Mouse (Mus musculus) intestine, postnatal 0 days (tissue): ENCODE measurements around the gene Srebf2. TPM values are rescaled to one million over a fixed set of nuclear protein-coding genes. Genes with fewer than 3 reads are reported as not detected.

Source experiments
- ATAC-seq: fragments of 200-750 bp; cut with Nextera tagmentation; 2 replicates; pipeline ENCODE4 v1.8.0; 2017; ENCODE audit warnings: mild to moderate bottlenecking, moderate TSS enrichment, moderate library complexity
- H3K27ac ChIP-seq: fragments of 300-500 bp; sonication (generic); 2 replicates; pipeline ENCODE4 v1.5.1; 2014; ENCODE audit warnings: mild to moderate bottlenecking, low read depth, low read length, moderate library complexity
- H3K27me3 ChIP-seq: fragments of 300-500 bp; sonication (generic); replicated peaks from 2 replicates; pipeline ENCODE4 v1.6.1; 2014; ENCODE audit warnings: low read length, mixed read lengths; ENCODE audit not compliant: control insufficient read depth, insufficient read depth
- H3K36me3 ChIP-seq: fragments of 300-500 bp; sonication (generic); 2 replicates; pipeline ENCODE4 v1.6.1; 2014; ENCODE audit warnings: mild to moderate bottlenecking, moderate library complexity; ENCODE audit not compliant: control insufficient read depth, insufficient read depth
- H3K4me1 ChIP-seq: fragments of 300-500 bp; sonication (generic); replicated peaks from 2 replicates; pipeline ENCODE4 v1.6.1; 2014; ENCODE audit warnings: antibody characterized with exemption, low read length, mixed read lengths; ENCODE audit not compliant: control insufficient read depth, insufficient read depth
- H3K4me2 ChIP-seq: fragments of 300-500 bp; sonication (generic); replicated peaks from 2 replicates; pipeline ENCODE4 v1.6.1; 2014; ENCODE audit warnings: low read depth, mild to moderate bottlenecking, moderate library complexity
- H3K4me3 ChIP-seq: fragments of 300-500 bp; sonication (generic); 2 replicates; pipeline ENCODE4 v1.5.1; 2014; ENCODE audit warnings: low read depth, low read length
- H3K9ac ChIP-seq: fragments of 300-500 bp; sonication (generic); 2 replicates; pipeline ENCODE4 v1.6.1; 2014; ENCODE audit warnings: mild to moderate bottlenecking, low read depth, low read length
- H3K9me3 ChIP-seq: fragments of 300-500 bp; sonication (generic); 2 replicates; pipeline ENCODE4 v1.6.1; 2016; ENCODE audit warnings: mixed run types; ENCODE audit not compliant: control insufficient read depth
- CTCF ChIP-seq: sonication (generic); IDR thresholded peaks from 2 replicates; pipeline ENCODE4 v1.5.1; 2016; ENCODE audit warnings: low read depth, mild to moderate bottlenecking, control low read depth, antibody characterized with exemption, moderate library complexity
- WGBS: fragments of 180-500 bp; shearing (Covaris S2); extraction: QIAGEN DNeasy Blood & Tissue Kit; methylation state at CpG from one replicate; pipeline ENCODE4 v1.1.7; 2014; 5-methylcytosine and 5-hydroxymethylcytosine counted together
- polyA plus RNA-seq: library from polyadenylated mRNA; unstranded; fragments of >200 nt; fragmentation: Nextera tagmentation; extraction: Ambion mirVana; gene quantifications from 2 replicates; pipeline ENCODE4 v1.2.1, GENCODE M21; 2015

Srebf2 gene
- polyA plus RNA-seq, 1 experiment from 2014 or later = 68.7 TPM

DNA sequence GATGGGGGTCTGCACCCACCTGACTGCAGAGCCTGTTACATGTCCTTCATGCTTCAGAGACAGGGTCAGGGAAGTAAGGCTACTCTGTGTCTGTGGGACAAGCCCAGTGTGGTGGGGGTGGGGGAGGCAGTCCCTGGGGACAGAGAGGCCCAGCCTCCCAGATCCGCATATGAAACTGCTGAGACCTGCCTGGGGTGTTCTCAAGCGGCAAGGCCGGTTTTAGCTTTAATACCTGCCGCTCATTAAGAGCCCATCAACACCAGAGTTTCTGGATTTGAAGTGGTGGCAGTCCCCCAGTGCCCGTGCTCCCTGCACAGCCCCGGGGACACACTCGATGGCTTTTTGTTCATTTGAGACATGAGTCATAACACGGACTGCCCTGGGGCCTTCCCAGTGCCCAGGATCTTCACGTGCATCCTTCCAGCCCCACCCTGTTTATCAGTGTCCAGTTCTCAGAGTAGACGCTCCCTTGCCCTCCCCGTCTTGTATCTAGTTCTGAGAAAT, 82.6 kb downstream of the Srebf2 start:
- TF ChIP-seq CTCF = no peak
- no peak overlapping the region for H3K4me2 ChIP-seq
- peaks cover 13% of the 10 kb centered on the region; the same call in 1 of the 2 replicates for H3K27me3 ChIP-seq
- no peak for ATAC-seq
- no peak overlapping the region for H3K4me3 ChIP-seq
- no peaks in the 10 kb centered on the region for H3K9me3 ChIP-seq
- H3K27ac ChIP-seq = no peak overlapping the region
- 46% methylated on average over 11 of the region's 11 CpGs for WGBS
- H3K36me3 ChIP-seq = no peaks in the 10 kb centered on the region
- no peak overlapping the region for H3K9ac ChIP-seq
- H3K4me1 ChIP-seq = no peaks in the 10 kb centered on the region

GRCm38 (mm10) chr15:82230098-82230611, 83.2 kb downstream of the Srebf2 start:
- WGBS = 87% methylated on average over 6 of the region's 6 CpGs
- ATAC-seq = no peak

DNA sequence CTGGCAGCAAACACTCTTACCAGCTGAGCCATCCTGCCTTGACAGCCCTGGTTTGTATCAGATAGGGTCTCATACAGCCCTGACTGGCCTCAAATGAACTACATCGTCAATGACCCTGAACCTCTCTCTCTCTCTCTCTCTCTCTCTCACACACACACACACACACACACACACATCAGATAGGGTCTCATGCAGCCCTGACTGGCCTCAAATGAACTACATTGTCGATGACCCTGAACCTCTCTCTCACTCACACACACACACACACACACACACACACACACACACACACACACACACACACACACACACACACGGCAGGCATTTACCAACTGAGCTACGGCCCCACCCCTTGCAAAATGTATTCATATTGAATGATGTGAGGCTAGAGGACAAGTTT, 84.1 kb downstream of the Srebf2 start:
- Histone ChIP-seq H3K27me3 (0 out of 2 replicates have a peak, but pooled peaks cover under 1% of the 10 kb centered on the region), H3K9ac (no peak overlapping the region), H3K4me3 (no peak overlapping the region), H3K4me2 (no peak overlapping the region), H3K36me3 (no peaks in the 10 kb centered on the region), H3K9me3 (no peaks in the 10 kb centered on the region), H3K4me1 (no peaks in the 10 kb centered on the region), H3K27ac (no peak overlapping the region)
- TF ChIP-seq CTCF = no peak
- peak; percentile 46; the same call in 1 of the 2 replicates for ATAC-seq
- WGBS = 58% methylated on average over 4 of the region's 4 CpGs

More at GRCm38 (mm10) chr15:82230098-82230611, 83.2 kb downstream of the Srebf2 start:
- Histone ChIP-seq H3K9ac (no peak overlapping the region), H3K4me1 (no peaks in the 10 kb centered on the region), H3K27ac (no peak overlapping the region), H3K36me3 (no peaks in the 10 kb centered on the region), H3K27me3 (peaks cover 9% of the 10 kb centered on the region; the same call in 1 of the 2 replicates), H3K4me3 (no peak overlapping the region), H3K4me2 (no peak overlapping the region), H3K9me3 (no peaks in the 10 kb centered on the region)
- TF ChIP-seq CTCF = no peak

- no peak for TF ChIP-seq CTCF
- no peak overlapping the region for H3K9ac ChIP-seq
- H3K36me3 ChIP-seq = no peaks in the 10 kb centered on the region
- H3K4me1 ChIP-seq = no peaks in the 10 kb centered on the region
- 72% methylated on average over 11 of the region's 11 CpGs for WGBS
- H3K27ac ChIP-seq = no peak overlapping the region
- no peaks in the 10 kb centered on the region for H3K9me3 ChIP-seq
- H3K4me2 ChIP-seq = no peak overlapping the region
- no peak for ATAC-seq
- H3K27me3 ChIP-seq = no peaks in the 10 kb centered on the region
- H3K4me3 ChIP-seq = no peak overlapping the region
Observed at GRCm38 (mm10) chr15:82231591-82232378, 84.8 kb downstream of the Srebf2 start.

- TF ChIP-seq CTCF = no peak
- no peaks in the 10 kb centered on the region for H3K27me3 ChIP-seq
- WGBS = 84% methylated on average over 4 of the region's 4 CpGs
Observed at GRCm38 (mm10) chr15:82232651-82233050, 85.7 kb downstream of the Srebf2 start.

DNA sequence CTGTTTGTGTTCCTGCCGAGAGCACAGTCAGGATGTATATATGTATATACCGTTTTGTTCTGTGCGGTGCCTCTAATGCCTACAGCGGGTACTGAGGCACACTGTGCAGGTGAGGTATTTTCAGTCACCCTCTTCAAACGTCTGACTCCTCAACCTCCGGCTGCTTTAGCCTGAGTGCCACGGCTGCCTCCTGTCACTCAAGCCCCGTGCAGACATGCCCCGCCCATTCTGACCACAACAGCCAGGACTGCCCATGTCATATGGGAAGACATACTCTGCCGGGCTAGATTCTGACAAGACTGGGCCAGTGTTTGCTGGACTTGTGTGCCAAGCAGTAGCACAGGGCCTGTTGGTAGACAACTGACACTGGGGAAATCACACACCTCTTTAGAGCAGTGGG, 88.7 kb downstream of the Srebf2 start:
- Histone ChIP-seq H3K36me3 (no peaks in the 10 kb centered on the region), H3K27me3 (no peaks in the 10 kb centered on the region), H3K4me1 (no peaks in the 10 kb centered on the region), H3K4me2 (no peak overlapping the region), H3K27ac (no peak overlapping the region), H3K9me3 (no peaks in the 10 kb centered on the region), H3K4me3 (no peak overlapping the region), H3K9ac (no peak overlapping the region)
- WGBS = 76% methylated on average over 10 of the region's 10 CpGs
- no peak for ATAC-seq
- TF ChIP-seq CTCF = no peak

More at GRCm38 (mm10) chr15:82232651-82233050, 85.7 kb downstream of the Srebf2 start:
- H3K9ac ChIP-seq = no peak overlapping the region
- no peak overlapping the region for H3K4me3 ChIP-seq
- no peaks in the 10 kb centered on the region for H3K36me3 ChIP-seq
- H3K4me1 ChIP-seq = no peaks in the 10 kb centered on the region
- no peaks in the 10 kb centered on the region for H3K9me3 ChIP-seq
- no peak overlapping the region for H3K27ac ChIP-seq
- H3K4me2 ChIP-seq = no peak overlapping the region
- ATAC-seq = no peak
